Mouse (Mus musculus) neutrophil, adult 5-6 weeks (primary cell): ENCODE measurements around the gene Mrpl14. TPM values are rescaled to one million over a fixed set of nuclear protein-coding genes. Genes with fewer than 3 reads are reported as not detected.
A peak's percentile ranks its signal among the peaks of the same experiment; 100 is the strongest.

Source experiments
- ATAC-seq: fragments of 151-379, 151-347 bp; 2 replicates; pipeline ENCODE4 v1.8.0; 2017; ENCODE audit warnings: mild to moderate bottlenecking, moderate TSS enrichment; ENCODE audit not compliant: insufficient number of reproducible peaks, poor library complexity, low FRiP score, severe bottlenecking; ENCODE audit errors: extremely low read depth
- total RNA-seq: library from RNA; stranded (forward); fragments of 200-1000 nt; gene quantifications from 2 replicates; pipeline ENCODE4 v1.2.3, GENCODE M21; 2017

Gene Mrpl14
- total RNA-seq, 1 experiment from 2014 or later: 11.4 TPM

- ATAC-seq: no peak
Observed at GRCm38 (mm10) chr17:45710407-45710806, 24.3 kb downstream of the Mrpl14 start.

DNA sequence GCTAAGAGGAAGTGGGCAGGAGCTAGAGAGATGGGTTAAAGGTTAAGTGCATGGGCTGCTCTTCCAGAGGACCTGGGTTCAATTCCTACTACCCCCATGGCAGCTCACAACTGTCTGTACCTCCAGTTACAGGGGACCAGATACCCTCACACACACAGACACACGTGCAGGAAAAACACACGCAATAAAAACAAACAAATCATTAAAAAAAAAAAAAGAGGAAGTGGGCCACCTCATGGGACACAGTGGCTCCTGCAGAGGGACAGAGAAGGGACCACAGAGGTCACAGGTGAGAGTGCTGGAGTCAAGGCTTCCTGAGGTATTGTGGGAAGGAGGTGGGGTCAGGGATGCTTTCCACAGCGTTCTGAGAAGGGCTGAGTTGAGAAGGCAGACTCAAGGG, 25.4 kb downstream of the Mrpl14 start:
- no peak for ATAC-seq

DNA sequence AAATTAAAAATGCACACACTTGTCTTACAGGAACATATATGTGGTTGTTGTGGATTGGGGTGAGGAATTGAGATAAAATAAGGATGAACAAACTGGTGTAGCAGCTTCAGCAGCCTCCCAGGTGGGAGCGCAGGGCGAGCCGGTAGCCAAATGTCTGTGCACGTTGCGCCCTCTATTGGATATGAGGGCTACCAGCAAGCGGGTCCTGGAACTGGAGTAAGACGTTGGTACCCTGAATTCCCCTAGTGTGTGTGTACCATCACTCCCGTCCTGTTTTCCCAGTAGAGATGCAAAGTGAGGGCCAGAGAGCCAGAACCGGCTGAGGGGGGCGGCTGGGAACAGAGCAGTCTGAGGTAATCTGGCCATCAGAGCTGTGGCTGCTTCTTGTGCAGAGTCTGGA, 32.2 kb downstream of the Mrpl14 start:
- peak; percentile 64 for ATAC-seq

GRCm38 (mm10) chr17:45723732-45724573, 37.8 kb downstream of the Mrpl14 start:
- peak; percentile 67; the same call in 1 of the 2 replicates for ATAC-seq

GRCm38 (mm10) chr17:45724574-45724921, 38.4 kb downstream of the Mrpl14 start:
- no peak for ATAC-seq

GRCm38 (mm10) chr17:45726249-45726648, 40.1 kb downstream of the Mrpl14 start:
- ATAC-seq: no peak

GRCm38 (mm10) chr17:45727481-45727880, 41.4 kb downstream of the Mrpl14 start:
- no peak for ATAC-seq

DNA sequence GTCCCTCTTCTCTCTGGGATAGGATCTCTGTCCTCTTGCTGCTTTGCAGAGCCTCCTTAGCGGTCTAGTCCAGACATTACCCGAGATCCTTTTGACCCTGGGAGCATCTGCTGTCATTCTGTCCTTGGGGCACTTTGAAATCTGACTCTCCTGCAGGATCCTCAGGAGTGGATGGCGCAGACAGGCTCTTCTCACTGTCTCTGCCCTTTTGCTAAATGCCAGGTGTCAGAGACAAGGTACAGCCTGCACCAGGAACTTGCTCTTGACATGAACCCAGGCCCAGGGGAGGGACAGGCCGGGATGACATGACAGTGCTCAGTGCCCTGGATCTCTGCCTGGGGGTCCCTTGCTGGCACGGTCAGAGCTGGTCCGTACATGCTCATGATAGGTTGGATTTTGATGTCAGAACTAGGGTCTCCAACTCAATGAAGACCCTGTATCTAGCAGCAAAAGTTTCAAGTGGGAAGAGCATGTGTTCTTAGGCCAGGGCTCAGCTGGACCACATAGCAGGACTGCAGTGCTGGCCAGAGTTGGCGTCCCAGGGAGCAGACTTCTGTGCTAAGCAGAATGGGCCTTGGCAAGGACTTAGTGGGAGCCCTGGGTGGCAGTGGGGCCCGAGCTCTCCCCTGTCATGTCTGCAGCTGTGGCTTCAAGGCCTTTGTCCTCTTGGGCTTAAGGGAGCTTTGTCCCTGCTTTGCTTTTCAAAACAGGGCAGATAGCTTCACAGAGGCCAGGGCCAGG, 42.0 kb downstream of the Mrpl14 start:
- ATAC-seq: no peak

GRCm38 (mm10) chr17:45729387-45729786, 43.3 kb downstream of the Mrpl14 start:
- ATAC-seq: no peak

GRCm38 (mm10) chr17:45730696-45731095, 44.6 kb downstream of the Mrpl14 start:
- ATAC-seq: no peak

DNA sequence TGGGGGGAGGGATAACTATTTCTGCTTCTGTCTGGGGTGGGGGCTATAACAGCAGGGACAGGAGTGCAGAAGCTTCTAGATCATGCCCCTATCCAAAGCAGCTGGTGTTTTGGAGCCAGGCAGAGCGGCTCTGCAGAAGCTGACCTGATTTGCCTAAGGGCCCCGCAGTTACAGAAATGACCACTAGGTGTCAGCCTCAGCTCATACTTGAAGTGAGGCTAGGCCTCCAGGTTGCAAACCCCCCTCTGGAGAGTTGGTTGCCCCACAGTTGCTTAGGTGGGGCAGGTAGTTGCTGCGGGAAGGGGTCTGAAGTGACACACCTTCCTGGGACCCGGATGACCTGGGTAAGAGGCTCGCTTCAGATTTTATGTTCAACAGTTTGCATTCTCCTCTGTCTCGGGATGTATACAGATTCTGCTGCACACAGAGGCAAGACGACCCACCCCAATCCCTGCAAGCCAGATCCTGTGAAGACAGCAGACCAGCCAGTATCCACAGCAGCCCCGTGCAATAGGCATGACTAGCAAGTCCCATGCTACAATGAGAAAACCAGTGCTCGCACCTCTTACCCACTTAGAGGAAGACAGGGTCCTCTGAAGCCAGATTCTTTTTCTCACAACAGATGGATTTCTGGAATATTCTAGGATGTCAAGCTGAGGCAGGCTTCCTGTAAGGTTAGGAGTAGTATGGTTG, 45.2 kb downstream of the Mrpl14 start:
- peak; percentile 61 for ATAC-seq

- ATAC-seq: no peak
Observed at GRCm38 (mm10) chr17:45733038-45733734, 47.1 kb downstream of the Mrpl14 start.

DNA sequence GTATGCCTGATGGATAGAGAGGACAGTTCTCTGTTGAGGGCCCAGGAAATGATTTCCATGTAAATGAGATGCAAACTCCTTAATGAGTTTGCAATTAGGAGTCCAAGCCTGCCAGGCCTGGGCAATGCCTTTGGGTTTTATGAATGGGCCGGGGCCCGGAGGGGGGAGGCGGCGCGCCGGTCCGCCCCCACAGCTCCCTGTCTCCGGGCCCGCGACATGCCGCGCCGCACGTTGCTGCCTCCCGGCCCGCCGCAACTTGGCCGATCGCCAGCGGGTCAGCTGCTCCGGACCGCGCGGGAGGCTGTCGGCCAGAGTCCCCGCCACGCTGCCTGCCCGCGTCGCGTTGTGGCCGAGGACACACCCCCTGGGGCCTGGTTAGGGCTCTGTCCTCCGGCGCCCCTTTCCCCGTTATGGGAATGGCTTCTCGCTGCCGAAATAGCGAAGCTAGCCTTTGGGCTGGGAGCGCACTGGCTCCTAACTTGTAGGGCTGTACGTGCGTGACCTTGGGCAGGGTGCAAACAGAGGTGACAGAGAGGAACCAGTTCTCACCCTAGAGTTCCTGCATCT, 47.7 kb downstream of the Mrpl14 start, which contains the start of gene 1600014C23Rik:
Gene 1600014C23Rik (minus strand): TSS at position 110 of the 567 bp plus-strand sequence.
- ATAC-seq: no peak

DNA sequence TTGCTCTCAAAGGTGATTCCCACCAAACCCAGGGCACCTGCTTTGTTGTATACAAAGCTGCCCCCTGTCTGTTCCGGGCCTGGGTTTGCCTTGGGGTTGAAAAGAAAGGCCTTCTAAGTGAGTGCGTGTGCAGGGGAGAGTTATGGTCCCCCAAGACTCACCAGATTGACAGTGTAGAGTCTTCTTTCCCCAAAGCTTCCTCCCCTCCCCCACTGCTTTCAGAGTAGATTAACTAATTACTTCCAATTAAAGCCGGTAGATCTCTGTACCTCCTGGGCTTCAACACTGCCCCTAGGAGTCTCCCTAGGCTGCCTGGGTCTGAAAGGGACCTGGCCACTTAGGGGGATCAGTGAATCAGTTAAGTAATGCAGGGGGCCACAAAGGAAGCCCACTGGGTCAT, 48.2 kb downstream of the Mrpl14 start:
- no peak for ATAC-seq

- ATAC-seq: no peak
Observed at GRCm38 (mm10) chr17:45734881-45735280, 48.8 kb downstream of the Mrpl14 start.

DNA sequence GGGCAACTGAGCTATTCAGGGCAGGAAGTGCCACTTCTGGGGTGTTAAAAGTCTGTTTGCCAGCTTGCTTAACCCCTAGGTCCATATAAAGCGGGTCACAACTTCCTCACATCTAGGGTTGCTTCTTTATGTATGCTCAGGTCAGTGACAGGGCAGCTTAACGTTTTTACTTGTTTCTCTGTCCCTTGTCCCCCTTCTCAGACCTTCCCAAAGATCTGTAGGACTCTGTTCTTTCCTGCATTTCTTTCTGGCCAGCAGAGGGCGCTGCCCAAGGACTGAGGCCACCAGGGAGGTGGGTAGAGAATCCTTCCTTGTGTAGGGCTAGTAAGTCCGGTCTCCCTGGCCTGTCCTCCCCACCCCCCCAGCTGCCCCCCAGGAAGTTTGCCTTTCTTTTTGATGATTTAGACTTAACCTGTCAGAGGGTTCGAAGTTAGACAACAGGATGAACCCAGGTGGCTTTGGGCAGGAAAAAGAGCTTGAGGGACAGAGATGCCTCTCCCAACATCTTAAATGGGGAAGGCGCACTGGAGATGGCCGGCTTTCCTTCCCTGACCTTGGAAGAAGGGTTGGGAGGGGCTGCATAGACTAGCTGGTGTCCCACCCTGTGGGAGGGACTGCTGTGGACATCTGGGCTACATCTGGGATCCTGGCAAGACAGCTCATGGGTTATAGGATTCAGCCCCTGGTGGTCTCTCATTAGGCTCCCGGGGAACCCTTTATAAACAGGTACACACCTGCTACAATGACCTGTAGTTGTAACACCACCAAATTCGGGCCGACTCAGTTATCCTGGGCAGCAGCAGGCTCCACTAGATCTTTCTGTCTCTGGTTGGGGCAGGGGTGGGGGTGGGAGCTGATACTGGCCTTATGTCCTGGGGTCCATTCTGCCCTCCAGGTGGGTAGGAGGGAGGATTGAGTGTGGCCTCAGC, 49.5 kb downstream of the Mrpl14 start:
- peak; percentile 39; the same call in 1 of the 2 replicates for ATAC-seq

DNA sequence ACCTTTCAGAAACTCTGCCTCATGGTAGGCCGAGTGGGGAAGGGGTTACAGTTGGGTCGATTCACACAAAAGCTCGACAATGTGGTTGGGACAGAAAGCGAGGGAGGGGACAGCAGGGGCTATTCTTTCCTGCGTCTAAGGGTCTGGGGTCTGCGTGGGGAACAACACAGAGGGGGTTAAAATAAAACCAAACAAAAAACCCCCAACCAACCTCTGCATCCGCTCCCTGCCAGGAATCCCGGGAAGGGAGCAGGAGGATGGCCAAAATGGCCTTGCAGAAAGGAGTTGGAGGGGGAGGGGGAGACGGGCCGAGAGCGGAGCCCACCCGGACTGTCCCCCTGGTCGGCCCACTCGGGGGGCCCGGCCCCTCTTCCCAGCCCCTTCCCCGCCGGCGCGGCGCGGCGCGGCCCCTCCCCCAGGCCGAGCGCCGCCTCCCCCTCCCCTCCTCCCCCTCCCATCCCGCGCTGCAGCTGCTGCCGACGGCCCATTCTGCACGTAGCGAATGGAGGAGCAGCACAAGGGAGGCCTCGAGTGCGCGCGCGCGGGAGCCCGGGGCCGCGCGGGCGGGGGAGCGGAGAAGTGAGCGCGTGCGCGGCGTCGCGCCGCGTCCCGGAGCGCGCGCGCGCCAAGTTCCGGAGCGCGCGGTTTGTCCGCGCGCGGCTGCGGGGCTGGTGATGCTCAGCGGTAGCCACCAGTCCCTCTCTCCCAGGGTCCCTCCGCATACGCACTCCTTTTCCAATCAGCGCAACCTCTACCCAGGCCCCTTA, 50.4 kb downstream of the Mrpl14 start:
- no peak for ATAC-seq
